Mouse (Mus musculus) layer of hippocampus, adult 2 months (tissue): ENCODE results near the gene Mapre3. TPM values are rescaled to one million over a fixed set of nuclear protein-coding genes. Genes with fewer than 3 reads are reported as not detected.
A peak's percentile ranks its signal among the peaks of the same experiment; 100 is the strongest.

ENCODE experiments used
- DNase-seq, 2 experiments: peaks; one replicate each; pipeline ENCODE4 v3.0.0; 2022; ENCODE audit warnings: low spot score in 2 of 2
- H3K27ac ChIP-seq: fragments of 200-600 bp; 2 replicates; pipeline ENCODE4 v1.8.1; 2022
- H3K4me3 ChIP-seq: fragments of 200-600 bp; 2 replicates; pipeline ENCODE4 v1.8.1; 2022; ENCODE audit warnings: mild to moderate bottlenecking
- CTCF ChIP-seq: fragments of 200-600 bp; conservative IDR thresholded peaks from 2 replicates; pipeline ENCODE4 v1.8.1; 2022; ENCODE audit warnings: antibody characterized with exemption, mild to moderate bottlenecking, moderate library complexity
- total RNA-seq, 2 experiments: library from RNA; stranded (reverse); gene quantifications; 2 replicates each; pipeline ENCODE4 v1.2.3; 2021

The Mapre3 gene
- total RNA-seq, 2 experiments from 2014 or later = 231 to 237 TPM

- no peak for TF ChIP-seq CTCF
- H3K4me3 ChIP-seq = no peak overlapping the region
- no peak for DNase-seq
- no peak overlapping the region for H3K27ac ChIP-seq
Measured at GRCm38 (mm10) chr5:30839731-30840130, 25.3 kb downstream of the Mapre3 start.

GRCm38 (mm10) chr5:30841896-30842295 lies 27.5 kb downstream of the Mapre3 start:
- no peak for DNase-seq
- Histone ChIP-seq H3K27ac (no peak overlapping the region), H3K4me3 (no peak overlapping the region)
- TF ChIP-seq CTCF = no peak

GRCm38 (mm10) chr5:30849891-30850555 lies 35.6 kb downstream of the Mapre3 start:
- Histone ChIP-seq H3K4me3 (no peak overlapping the region), H3K27ac (no peak overlapping the region)
- TF ChIP-seq CTCF = no peak
- DNase-seq = no peak

GRCm38 (mm10) chr5:30850556-30850925 lies 36.1 kb downstream of the Mapre3 start:
- H3K27ac ChIP-seq = no peak overlapping the region
- no peak for DNase-seq
- H3K4me3 ChIP-seq = no peak overlapping the region
- no peak for TF ChIP-seq CTCF

DNA sequence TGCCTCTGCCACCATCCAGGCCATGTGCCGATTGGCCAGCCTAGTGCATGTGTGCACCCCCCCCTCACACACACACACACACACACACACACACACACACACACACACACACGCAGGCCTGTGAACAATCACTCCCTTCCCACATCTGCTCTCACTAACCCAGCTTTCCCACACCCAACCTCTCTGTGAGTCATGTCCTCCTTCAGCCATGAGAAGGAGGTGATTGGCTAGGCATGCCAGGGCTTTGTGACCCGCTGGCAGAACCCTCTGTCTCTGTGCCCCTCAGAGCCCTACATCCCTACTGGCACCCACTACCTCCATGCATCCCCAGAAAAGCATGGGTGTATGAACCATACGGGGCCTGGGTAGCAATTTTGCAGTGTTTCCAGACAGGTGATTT lies 39.1 kb downstream of the Mapre3 start:
- DNase-seq = no peak
- no peak for TF ChIP-seq CTCF
- H3K4me3 ChIP-seq = no peak overlapping the region
- H3K27ac ChIP-seq = 0 out of 2 replicates have a peak overlapping the region, but pooled peaks have one; percentile 32

DNA sequence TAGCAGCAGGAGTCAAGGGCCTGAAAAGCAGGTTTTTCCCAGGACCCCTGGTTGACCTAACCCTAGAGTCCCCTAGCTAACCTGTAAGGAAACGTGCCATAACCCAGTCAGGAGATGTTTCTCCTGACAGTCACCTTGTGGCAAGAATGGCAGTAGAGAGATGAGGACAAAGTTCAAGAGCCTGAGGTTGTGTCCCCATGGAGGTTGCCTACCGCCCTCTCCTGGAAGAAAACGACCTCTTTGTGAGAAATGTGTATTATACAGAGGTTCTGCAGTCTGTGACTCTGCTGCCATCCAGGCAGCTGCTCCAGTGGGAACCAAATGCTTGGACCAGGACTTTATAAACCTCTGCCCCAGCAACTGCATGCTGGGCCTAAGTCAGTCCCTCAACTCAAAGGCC lies 41.2 kb downstream of the Mapre3 start:
- Histone ChIP-seq H3K27ac (no peak overlapping the region), H3K4me3 (no peak overlapping the region)
- DNase-seq = no peak
- TF ChIP-seq CTCF = no peak; the same call in 1 of the 2 replicates

DNA sequence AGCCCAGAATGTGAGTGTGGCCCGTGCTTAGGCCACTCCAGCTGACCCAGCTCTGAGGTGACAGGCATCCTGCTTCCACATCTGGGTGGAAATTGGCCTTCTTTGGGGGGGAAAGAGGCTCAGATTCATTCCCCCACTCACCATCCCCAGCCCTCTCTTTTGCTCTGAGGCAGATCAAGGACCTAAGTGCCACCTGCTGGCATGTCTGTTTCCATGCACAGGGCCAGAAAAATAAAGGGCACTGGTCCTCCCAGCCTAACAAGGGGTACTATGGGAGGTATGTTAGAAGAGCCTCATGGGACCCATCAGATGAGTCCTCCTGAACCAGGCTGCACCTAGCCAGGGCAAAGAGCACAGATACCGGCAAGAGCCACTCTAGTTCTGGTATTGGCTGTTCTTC lies 41.7 kb downstream of the Mapre3 start:
- Histone ChIP-seq H3K4me3 (no peak overlapping the region), H3K27ac (no peak overlapping the region)
- DNase-seq = no peak
- TF ChIP-seq CTCF = peak; percentile 46

GRCm38 (mm10) chr5:30863852-30864251 lies 49.4 kb downstream of the Mapre3 start:
- no peak for DNase-seq
- Histone ChIP-seq H3K27ac (no peak overlapping the region), H3K4me3 (no peak overlapping the region)
- peak; percentile 28 for TF ChIP-seq CTCF

- H3K27ac ChIP-seq = no peak overlapping the region
- DNase-seq = no peak
- TF ChIP-seq CTCF = no peak
- no peak overlapping the region for H3K4me3 ChIP-seq
Measured at GRCm38 (mm10) chr5:30864322-30864721, 49.9 kb downstream of the Mapre3 start.

DNA sequence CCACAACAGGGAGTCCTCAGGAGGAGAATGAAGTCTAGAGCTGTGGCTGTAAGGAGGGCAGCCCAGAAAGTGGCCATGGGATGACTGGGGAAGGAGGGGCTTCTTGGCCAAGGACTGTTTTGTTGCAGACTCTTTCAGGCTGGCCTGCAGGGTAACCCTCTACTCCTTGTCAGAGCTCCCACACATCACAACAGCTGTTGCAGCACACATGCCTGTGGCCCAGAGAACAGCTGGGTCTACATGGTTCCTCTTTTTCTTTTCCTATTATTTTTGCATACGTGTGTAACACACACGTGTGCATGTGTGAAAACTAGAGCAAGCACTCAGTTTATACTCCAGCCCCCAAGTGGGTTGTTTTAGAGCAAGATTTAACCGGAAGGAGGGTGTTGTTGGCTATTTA lies 52.4 kb downstream of the Mapre3 start:
- TF ChIP-seq CTCF = no peak
- no peak overlapping the region for H3K4me3 ChIP-seq
- no peak overlapping the region for H3K27ac ChIP-seq
- no peak for DNase-seq

DNA sequence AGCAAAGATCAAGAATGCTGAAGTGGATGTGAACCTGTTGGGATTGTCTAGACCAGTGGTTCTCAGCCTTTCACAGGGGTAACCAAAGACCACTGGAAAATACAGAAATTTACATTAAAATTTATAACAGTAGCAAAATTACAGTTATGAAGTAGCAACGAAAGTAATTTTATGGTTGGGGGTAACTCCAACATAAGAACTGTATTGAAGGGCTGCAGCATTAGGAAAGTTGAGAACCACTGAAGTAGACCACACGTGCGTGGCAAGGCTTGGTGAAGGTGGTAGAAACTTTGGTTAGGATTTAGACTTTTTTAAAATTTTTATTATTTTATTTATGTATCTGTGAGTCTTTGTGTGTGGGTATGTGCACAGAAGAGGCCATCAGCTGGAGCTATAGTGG lies 53.3 kb downstream of the Mapre3 start, which contains the start of gene Tmem214:
Tmem214 (plus strand) TSS at position 301 of the 400 bp plus-strand sequence.
- TF ChIP-seq CTCF = no peak
- H3K4me3 ChIP-seq = no peak within 1 kb of the TSS
- no peak for DNase-seq
- peak within 1 kb of the TSS; percentile 93; the same call in 1 of the 2 replicates for H3K27ac ChIP-seq

- DNase-seq = no peak
- Histone ChIP-seq H3K4me3 (peak overlapping the region; percentile 89), H3K27ac (peak overlapping the region; percentile 93)
- no peak for TF ChIP-seq CTCF
Measured at GRCm38 (mm10) chr5:30868981-30869380, 54.5 kb downstream of the Mapre3 start.

- DNase-seq = peak; percentile 91 to 94
- peak overlapping the region; percentile 89 for H3K4me3 ChIP-seq
- H3K27ac ChIP-seq = peak overlapping the region; percentile 93
- no peak for TF ChIP-seq CTCF
Measured at GRCm38 (mm10) chr5:30869405-30870130, 55.1 kb downstream of the Mapre3 start.

DNA sequence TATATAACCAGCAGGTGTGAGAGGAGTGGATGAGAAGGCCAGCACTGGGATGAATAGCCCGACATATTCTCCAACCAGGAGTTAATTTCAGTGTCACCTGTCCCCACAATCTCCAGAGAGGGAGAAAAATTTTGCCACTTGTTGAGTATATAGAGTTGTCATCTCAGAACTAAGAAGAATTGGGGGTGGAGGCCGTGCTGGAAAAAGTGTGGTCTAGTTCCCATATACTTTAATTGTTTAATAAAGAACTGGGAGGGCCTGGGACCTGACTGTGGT lies 55.6 kb downstream of the Mapre3 start:
- TF ChIP-seq CTCF = no peak
- H3K27ac ChIP-seq = peak overlapping the region; percentile 93
- no peak for DNase-seq
- H3K4me3 ChIP-seq = peak overlapping the region; percentile 89
